Mouse (Mus musculus): Measurements from ENCODE around the gene Zfp473. TPM values are rescaled to one million over a fixed set of nuclear protein-coding genes. Genes with fewer than 3 reads are reported as not detected.

The Zfp473 gene
- 0.19 and 0.26 TPM in 2 replicates for polyA plus RNA-seq (2012; rRNA removed)

GRCm38 (mm10) chr7:44750950-44751349 lies at the start of gene Zfp473:
Zfp473 (minus strand) TSS chr7:44751050.

DNA sequence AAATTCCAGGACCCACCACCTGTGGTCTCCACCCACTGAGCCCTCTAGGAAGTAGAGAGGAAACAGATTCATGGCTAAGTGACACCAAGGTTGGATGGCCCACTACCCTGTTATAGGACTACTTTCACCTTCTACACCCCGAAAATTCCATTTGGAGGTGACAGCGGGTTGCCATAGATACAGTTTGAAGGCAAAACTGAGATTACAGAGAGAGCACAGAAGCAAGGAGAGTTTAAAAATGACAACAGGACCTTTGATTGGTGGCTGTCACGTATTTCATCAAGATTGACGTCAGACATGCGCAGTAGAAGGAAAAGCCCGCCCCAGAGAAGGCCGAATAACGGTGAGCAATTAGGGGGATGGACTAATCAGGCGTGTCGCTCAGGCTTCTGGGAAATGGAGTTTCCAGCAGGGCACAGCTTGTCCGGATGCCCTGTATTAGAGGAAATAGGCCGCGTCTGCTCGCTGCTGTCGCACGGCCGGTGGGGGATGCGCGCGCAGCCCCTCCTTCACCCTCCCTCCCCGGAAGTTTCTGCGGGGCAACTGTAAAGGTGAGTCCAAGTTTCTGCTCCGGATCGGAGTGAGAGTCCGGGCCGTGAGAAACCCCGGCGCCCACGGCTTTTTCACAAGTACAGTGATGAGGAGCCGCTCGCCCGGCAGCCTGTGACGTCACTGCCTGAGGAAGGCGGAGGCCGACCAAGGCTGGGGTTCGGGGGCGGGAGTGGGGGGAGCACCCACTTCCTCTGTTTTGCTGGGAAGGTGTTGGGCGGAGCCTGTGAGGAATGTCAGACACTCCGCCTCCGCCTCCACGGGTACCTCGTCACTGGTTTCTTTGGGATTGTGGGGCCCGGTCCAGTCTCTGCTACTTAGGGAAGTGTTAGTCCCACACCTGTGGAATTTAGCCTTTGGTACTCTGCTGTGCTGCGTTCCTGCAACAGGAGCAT lies 2.5 kb downstream of the Zfp473 start, which contains the start of gene Vrk3:
Gene Vrk3, plus strand, starts transcription at position 313 of the 944 bp plus-strand sequence.

DNA sequence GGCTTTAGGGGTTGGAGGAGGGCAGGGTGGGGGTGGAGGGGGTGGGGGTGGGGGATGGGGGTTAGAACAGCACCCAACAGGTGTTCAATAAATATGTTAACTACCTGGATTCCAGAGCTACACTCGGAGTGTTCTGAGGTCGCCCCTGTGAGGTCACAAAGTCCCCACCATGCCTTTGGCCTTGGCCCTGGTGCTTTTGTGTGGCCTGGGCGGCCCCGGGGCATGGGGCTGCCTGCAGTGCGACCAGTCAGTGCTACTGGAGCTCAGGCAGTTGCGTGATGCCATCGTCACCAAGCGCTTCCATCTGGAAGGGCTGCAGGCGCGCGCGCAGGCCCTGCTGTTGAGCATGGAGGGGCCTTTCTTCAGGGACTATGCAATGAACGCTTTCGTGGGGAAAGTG lies 42.3 kb downstream of the Zfp473 start, which contains the start of gene Izumo2:
Gene Izumo2, plus strand, starts transcription at position 169 of the 400 bp plus-strand sequence.

Other genes with a start within 250 kb of the Zfp473 start
- gene Mybpc2, start 226.4 kb downstream of the Zfp473 start, polyA plus RNA-seq (2012; rRNA removed): 0.34 and 0.46 TPM in 2 replicates
- 11.9 and 16.9 TPM in 2 replicates for gene Spib, start 219.0 kb downstream of the Zfp473 start, polyA plus RNA-seq (2012; rRNA removed)
- gene Pold1, start 202.2 kb downstream of the Zfp473 start, polyA plus RNA-seq (2012; rRNA removed): 44.4 and 45.2 TPM in 2 replicates
- 231 and 268 TPM in 2 replicates for gene Nr1h2, start 197.1 kb downstream of the Zfp473 start, polyA plus RNA-seq (2012; rRNA removed)
- 7.8 and 8.1 TPM in 2 replicates for gene Napsa, start 178.7 kb downstream of the Zfp473 start, polyA plus RNA-seq (2012; rRNA removed)
- 2.7 and 2.8 TPM in 2 replicates for gene Kcnc3, start 160.4 kb downstream of the Zfp473 start, polyA plus RNA-seq (2012; rRNA removed)
- 365 and 409 TPM in 2 replicates for gene Myh14, start 80.2 kb downstream of the Zfp473 start, polyA plus RNA-seq (2012; rRNA removed)
- gene Izumo2, start 42.3 kb downstream of the Zfp473 start, polyA plus RNA-seq (2012; rRNA removed): not detected in 2 replicates
- gene Vrk3, start 2.6 kb downstream of the Zfp473 start, polyA plus RNA-seq (2012; rRNA removed): 44.8 and 45.6 TPM in 2 replicates
- 61.5 and 65.7 TPM in 2 replicates for gene Nup62, start 65.0 kb upstream of the Zfp473 start, polyA plus RNA-seq (2012; rRNA removed)
- gene Il4i1, start 65.3 kb upstream of the Zfp473 start, polyA plus RNA-seq (2012; rRNA removed): 7.8 and 10.3 TPM in 2 replicates
- gene Atf5, start 65.6 kb upstream of the Zfp473 start, polyA plus RNA-seq (2012; rRNA removed): 85.4 and 120 TPM in 2 replicates
- 188 and 210 TPM in 2 replicates for gene Akt1s1, start 97.9 kb upstream of the Zfp473 start, polyA plus RNA-seq (2012; rRNA removed)
- gene Tbc1d17, start 98.0 kb upstream of the Zfp473 start, polyA plus RNA-seq (2012; rRNA removed): 71.5 and 99.3 TPM in 2 replicates
- gene Pnkp, start 106.1 kb upstream of the Zfp473 start, polyA plus RNA-seq (2012; rRNA removed): 53.4 and 64.9 TPM in 2 replicates
- 241 and 272 TPM in 2 replicates for gene Ptov1, start 118.7 kb upstream of the Zfp473 start, polyA plus RNA-seq (2012; rRNA removed)
- 304 and 344 TPM in 2 replicates for gene Med25, start 141.7 kb upstream of the Zfp473 start, polyA plus RNA-seq (2012; rRNA removed)
- gene Fuz, start 145.0 kb upstream of the Zfp473 start, polyA plus RNA-seq (2012; rRNA removed): 59.1 and 65.3 TPM in 2 replicates
- gene Ap2a1, start 178.4 kb upstream of the Zfp473 start, polyA plus RNA-seq (2012; rRNA removed): 94.2 and 104 TPM in 2 replicates
- not detected in 2 replicates for gene Tsks, start 192.2 kb upstream of the Zfp473 start, polyA plus RNA-seq (2012; rRNA removed)
- 14.6 and 20.4 TPM in 2 replicates for gene Cpt1c, start 223.8 kb upstream of the Zfp473 start, polyA plus RNA-seq (2012; rRNA removed)
- 75.9 and 81.7 TPM in 2 replicates for gene Prmt1, start 235.5 kb upstream of the Zfp473 start, polyA plus RNA-seq (2012; rRNA removed)
- 114 and 134 TPM in 2 replicates for gene Irf3, start 246.6 kb upstream of the Zfp473 start, polyA plus RNA-seq (2012; rRNA removed)
- gene Bcl2l12, start 247.7 kb upstream of the Zfp473 start, polyA plus RNA-seq (2012; rRNA removed): 32.2 and 35.0 TPM in 2 replicates

Data from colon, adult 2 months (tissue).